Mouse (Mus musculus) heart, embryonic 14.5 days (tissue): ENCODE data around the gene P2ry4. TPM values are rescaled to one million over a fixed set of nuclear protein-coding genes. Genes with fewer than 3 reads are reported as not detected.

Source experiments
- ATAC-seq: fragments of 200-750 bp; cut with Nextera tagmentation; 2 replicates; pipeline ENCODE4 v1.8.0; 2017; ENCODE audit warnings: low read depth, moderate TSS enrichment; ENCODE audit not compliant: insufficient number of reproducible peaks, insufficient read depth, low FRiP score
- H3K27ac ChIP-seq, 2 experiments: fragments of 200-500 bp in 1 of 2; fragments of 300-500 bp in 1 of 2; sonication (generic) in 1 of 2; replicated peaks in 1 of 2; 2 replicates each; pipeline ENCODE4 v1.5.1; 2012 to 2014; ENCODE audit warnings: low read depth in 2 of 2, low read length in 2 of 2, control low read depth in 1 of 2, mild to moderate bottlenecking in 1 of 2, mixed read lengths in 1 of 2; ENCODE audit not compliant: control insufficient read depth in 1 of 2, insufficient read depth in 1 of 2
- H3K27me3 ChIP-seq: fragments of 300-500 bp; sonication (generic); 2 replicates; pipeline ENCODE4 v1.6.1; 2014; ENCODE audit warnings: mild to moderate bottlenecking, low read length, control low read depth; ENCODE audit not compliant: control insufficient read depth, insufficient read depth
- H3K36me3 ChIP-seq: fragments of 300-500 bp; sonication (generic); 2 replicates; pipeline ENCODE4 v1.6.1; 2014; ENCODE audit warnings: mild to moderate bottlenecking, control low read depth, low read length, mixed read lengths; ENCODE audit not compliant: control insufficient read depth, insufficient read depth
- H3K4me1 ChIP-seq, 2 experiments: fragments of 200-500 bp in 1 of 2; fragments of 300-500 bp in 1 of 2; sonication (generic) in 1 of 2; 2 replicates each; pipeline ENCODE4 v1.6.1; 2012 to 2014; ENCODE audit warnings: low read length in 2 of 2, control low read depth in 1 of 2, mixed read lengths in 1 of 2; ENCODE audit not compliant: control insufficient read depth in 2 of 2, insufficient read depth in 2 of 2
- H3K4me2 ChIP-seq: fragments of 300-500 bp; sonication (generic); 2 replicates; pipeline ENCODE4 v1.6.1; 2014; ENCODE audit warnings: mild to moderate bottlenecking, low read length
- H3K4me3 ChIP-seq, 2 experiments: fragments of 200-500 bp in 1 of 2; fragments of 300-500 bp in 1 of 2; sonication (generic) in 1 of 2; 2 replicates each; pipeline ENCODE4 v1.5.1; 2012 to 2014; ENCODE audit warnings: low read length in 2 of 2, mild to moderate bottlenecking in 2 of 2, control low read depth in 1 of 2, low read depth in 1 of 2, moderate library complexity in 1 of 2; ENCODE audit not compliant: control insufficient read depth in 1 of 2, insufficient read depth in 1 of 2
- H3K9ac ChIP-seq: fragments of 300-500 bp; sonication (generic); 2 replicates; pipeline ENCODE4 v1.6.1; 2014; ENCODE audit warnings: mild to moderate bottlenecking, low read length
- H3K9me3 ChIP-seq: fragments of 300-500 bp; sonication (generic); 2 replicates; pipeline ENCODE4 v1.6.1; 2016; ENCODE audit warnings: low read length, control low read depth; ENCODE audit not compliant: control insufficient read depth
- WGBS: fragments of 180-500 bp; shearing (Covaris S2); extraction: QIAGEN DNeasy Blood & Tissue Kit; methylation state at CpG from one replicate; pipeline ENCODE4 v1.1.7; 2014; 5-methylcytosine and 5-hydroxymethylcytosine counted together
- polyA plus RNA-seq: library from polyadenylated mRNA; unstranded; fragments of >200 nt; fragmentation: Nextera tagmentation; extraction: Ambion mirVana; gene quantifications from 2 replicates; pipeline ENCODE4 v1.2.1, GENCODE M21; 2014

Gene P2ry4
- not detected in 2 replicates for polyA plus RNA-seq

DNA sequence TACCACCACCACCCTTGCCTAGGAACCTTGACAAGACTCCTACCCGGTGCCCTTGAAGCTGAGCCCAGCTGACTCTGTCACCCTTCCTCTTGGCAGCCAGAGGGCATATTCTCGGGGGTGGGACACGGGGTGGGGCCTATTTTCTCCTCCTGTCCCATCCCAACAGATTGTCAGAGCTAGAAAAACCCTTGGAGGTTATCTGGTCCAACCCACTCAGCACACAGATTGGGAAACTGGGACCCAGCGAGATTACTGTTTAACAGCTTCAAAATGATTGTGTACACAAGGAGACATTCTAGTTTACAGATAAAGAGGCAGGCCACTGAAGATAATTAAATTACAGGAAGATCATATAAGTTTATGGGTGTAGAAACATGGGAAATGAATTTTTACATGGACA is at the start of gene P2ry4:
TSS of gene P2ry4 (minus strand) at position 79 of the 400 bp plus-strand sequence.
- Histone ChIP-seq H3K9ac (no peak within 1 kb of the TSS), H3K27ac (no peak within 1 kb of the TSS), H3K27me3 (no peaks in the 10 kb centered on the region), H3K4me1 (no peaks in the 10 kb centered on the region), H3K4me2 (no peak within 1 kb of the TSS), H3K4me3 (no peak within 1 kb of the TSS), H3K9me3 (no peaks in the 10 kb centered on the region), H3K36me3 (no peaks in the 10 kb centered on the region)
- no peak for ATAC-seq
- 36% methylated on average over 4 of the region's 4 CpGs for WGBS

DNA sequence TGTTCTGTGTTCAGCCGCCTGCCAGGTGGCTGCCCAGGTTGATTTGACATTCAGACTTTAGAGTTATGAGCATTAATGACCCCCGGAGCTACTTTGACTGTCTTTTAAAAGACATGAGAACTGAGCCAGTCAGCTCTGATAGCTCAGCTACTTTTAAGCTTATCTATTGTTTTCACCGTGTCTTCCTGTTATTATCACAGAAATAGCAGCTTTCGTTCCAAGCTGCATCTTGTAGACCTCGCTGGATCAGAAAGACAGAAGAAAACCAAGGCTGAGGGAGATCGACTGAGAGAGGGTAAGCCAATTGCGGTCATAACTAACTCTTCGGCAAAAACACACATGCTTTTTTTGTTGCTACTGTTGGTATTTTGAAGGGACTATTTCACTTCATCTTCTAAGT is 43.8 kb upstream of the P2ry4 start:
- Histone ChIP-seq H3K36me3 (peaks cover 69% of the 10 kb centered on the region), H3K4me2 (no peak overlapping the region), H3K4me3 (no peak overlapping the region), H3K27ac (no peak overlapping the region), H3K4me1 (no peaks in the 10 kb centered on the region), H3K27me3 (no peaks in the 10 kb centered on the region), H3K9ac (no peak overlapping the region), H3K9me3 (no peaks in the 10 kb centered on the region)
- WGBS = 81% methylated on average over 8 of the region's 8 CpGs
- no peak for ATAC-seq

DNA sequence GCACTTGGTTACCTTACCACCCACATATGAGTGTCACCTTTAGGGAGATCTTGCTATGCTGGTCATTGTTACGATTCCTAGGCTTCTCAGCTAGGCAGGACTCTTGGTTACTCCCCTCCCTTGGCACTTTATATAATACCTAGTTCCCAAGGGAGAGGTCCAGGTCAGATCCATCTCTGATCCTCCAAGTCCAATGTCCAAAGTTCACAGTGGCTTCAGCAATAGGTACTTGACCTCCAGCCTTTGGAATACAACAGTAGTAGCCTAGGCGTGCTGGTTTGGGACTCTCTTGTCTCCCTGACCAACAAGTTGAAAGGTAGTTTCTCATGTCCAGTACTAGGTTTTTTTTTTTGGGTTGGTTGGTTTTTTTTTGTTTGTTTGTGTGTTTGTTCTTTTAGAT is 34.4 kb upstream of the P2ry4 start:
- ATAC-seq = no peak

DNA sequence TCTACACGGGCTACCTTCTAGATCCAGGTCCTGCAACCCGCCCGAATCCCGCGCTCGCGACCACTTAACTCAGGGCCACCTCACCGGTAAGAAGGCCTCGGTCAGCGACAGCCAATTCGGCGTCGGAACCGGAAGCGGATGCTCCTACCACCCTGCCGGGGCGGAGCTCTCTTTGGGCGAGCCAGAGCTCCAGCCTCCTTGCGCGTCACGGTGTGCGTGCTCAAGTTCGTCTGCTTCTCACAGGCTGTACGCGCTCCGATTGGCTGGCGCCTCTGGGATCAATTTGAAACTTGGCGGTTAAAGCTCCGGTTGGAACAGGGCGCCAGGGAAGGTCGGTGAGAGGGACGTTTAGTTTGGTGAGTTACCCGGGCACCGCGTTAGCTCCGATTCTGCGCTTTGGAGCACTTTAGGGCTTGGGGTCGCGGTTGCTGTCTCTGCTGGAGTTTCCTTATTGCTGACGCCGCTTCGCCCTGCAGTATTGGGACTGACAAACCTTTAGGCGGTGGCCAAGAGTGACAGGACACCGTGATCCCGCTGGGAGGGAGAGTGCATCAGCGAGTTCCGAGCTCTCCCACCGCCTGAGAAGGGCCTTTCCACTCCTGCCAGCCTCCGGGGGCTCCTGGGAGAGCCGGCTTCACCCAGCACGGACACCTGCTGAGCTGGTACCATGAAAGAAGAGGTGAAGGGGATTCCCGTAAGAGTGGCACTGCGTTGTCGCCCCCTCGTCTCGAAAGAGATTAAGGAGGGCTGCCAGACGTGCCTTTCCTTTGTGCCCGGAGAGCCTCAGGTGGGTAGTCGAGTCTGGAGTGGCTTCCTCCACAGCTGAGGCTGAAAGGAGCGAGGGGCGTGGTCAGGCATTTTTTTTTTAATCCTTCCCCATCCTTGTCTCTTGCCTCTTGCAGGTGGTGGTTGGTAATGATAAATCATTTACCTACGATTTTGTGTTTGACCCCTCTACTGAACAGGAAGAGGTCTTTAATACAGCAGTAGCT is 31.4 kb upstream of the P2ry4 start, which contains the start of gene Pdzd11:
TSS of gene Pdzd11 (minus strand) at position 767 of the 992 bp plus-strand sequence.
- peaks cover 2 to 4% of the 10 kb centered on the region in 2 experiments; a peak in 2 of 4 replicates for H3K4me1 ChIP-seq
- peak within 1 kb of the TSS; percentile 54 to 86 for H3K4me3 ChIP-seq
- WGBS = 13% methylated on average over 61 of the region's 62 CpGs
- no peaks in the 10 kb centered on the region for H3K9me3 ChIP-seq
- H3K27me3 ChIP-seq = no peaks in the 10 kb centered on the region
- H3K4me2 ChIP-seq = peak within 1 kb of the TSS; percentile 77
- H3K36me3 ChIP-seq = peaks cover 20% of the 10 kb centered on the region
- H3K9ac ChIP-seq = peak within 1 kb of the TSS; percentile 79
- ATAC-seq = peak; percentile 99
- H3K27ac ChIP-seq = peak within 1 kb of the TSS; percentile 82 to 84

More for the DNA sequence above, 34.4 kb upstream of the P2ry4 start:
- Histone ChIP-seq H3K4me1 (peaks cover 2 to 4% of the 10 kb centered on the region in 2 experiments; a peak in 2 of 4 replicates), H3K4me3 (no peak overlapping the region), H3K27me3 (no peaks in the 10 kb centered on the region), H3K27ac (no peak overlapping the region), H3K9ac (no peak overlapping the region), H3K36me3 (peaks cover 8% of the 10 kb centered on the region), H3K9me3 (no peaks in the 10 kb centered on the region), H3K4me2 (no peak overlapping the region)
- WGBS = 91% methylated on average over 2 of the region's 2 CpGs

DNA sequence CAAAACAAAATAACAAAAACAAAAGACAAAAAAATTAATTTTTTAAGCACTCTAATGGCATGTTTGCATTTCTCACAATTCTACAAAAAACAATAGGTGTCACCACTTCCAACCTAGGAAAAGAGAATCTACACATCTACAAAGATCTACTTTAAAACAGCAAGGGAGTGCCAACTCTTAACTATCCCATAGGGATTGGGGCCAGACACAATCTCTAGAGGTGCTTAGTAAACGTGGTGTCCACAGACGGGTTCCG is 30.8 kb upstream of the P2ry4 start, which contains the start of gene Kif4:
TSS of gene Kif4 (plus strand) at position 192 of the 256 bp plus-strand sequence.
- no peak for ATAC-seq
- no peaks in the 10 kb centered on the region for H3K9me3 ChIP-seq
- peak within 1 kb of the TSS; percentile 54 to 86 for H3K4me3 ChIP-seq
- 16% methylated on average over 3 of the region's 3 CpGs for WGBS
- H3K9ac ChIP-seq = peak within 1 kb of the TSS; percentile 79
- peak within 1 kb of the TSS; percentile 77 for H3K4me2 ChIP-seq
- H3K27ac ChIP-seq = peak within 1 kb of the TSS; percentile 82 to 84
- H3K36me3 ChIP-seq = peaks cover 20% of the 10 kb centered on the region
- peaks cover 2 to 4% of the 10 kb centered on the region in 2 experiments; a peak in 2 of 4 replicates for H3K4me1 ChIP-seq
- no peaks in the 10 kb centered on the region for H3K27me3 ChIP-seq

DNA sequence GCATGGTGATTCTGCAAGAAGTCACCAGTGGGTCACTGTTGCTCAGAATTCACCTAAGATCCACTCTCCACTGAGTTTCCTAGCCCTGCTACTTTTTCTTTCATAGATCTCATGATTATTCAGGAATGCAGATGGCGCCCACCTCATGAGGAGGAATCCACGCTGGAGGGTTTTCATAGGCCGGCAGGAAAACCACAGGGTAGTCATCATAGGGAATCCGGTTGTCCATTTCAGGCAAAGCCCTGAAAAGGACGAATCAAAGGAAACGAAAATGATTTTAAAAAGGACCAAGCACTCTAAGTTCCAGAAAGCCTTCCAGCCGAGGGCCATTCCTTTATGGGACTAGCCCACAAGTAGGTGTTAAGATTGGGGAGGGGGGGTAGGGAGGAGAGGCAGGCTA is 30.5 kb upstream of the P2ry4 start:
- Histone ChIP-seq H3K36me3 (peaks cover 20% of the 10 kb centered on the region), H3K27ac (no peak overlapping the region), H3K9ac (peak overlapping the region; percentile 79), H3K4me3 (peak overlapping the region; percentile 54 to 86), H3K4me1 (peaks cover 2 to 4% of the 10 kb centered on the region in 2 experiments; a peak in 2 of 4 replicates), H3K9me3 (no peaks in the 10 kb centered on the region), H3K27me3 (no peaks in the 10 kb centered on the region), H3K4me2 (peak overlapping the region; percentile 77)
- 42% methylated on average over 7 of the region's 7 CpGs for WGBS
- ATAC-seq = no peak

DNA sequence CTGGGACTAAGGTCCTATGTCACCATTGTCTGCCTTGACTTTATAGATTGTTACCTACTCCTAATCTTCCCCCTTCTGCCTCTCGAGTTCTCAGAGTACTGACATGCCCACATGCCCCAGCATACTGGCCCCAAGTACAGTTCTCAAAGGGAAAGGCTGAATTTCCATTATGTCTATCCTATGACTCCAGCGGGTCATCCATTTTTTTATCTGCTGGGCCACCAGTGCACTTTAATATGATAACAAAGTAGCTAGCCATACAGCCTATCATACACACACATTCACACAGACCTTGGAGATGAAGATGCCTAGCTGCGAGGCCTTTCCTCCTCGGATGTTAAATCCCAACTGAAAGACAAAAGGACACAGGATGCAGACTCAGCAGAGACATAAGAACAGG is 29.6 kb upstream of the P2ry4 start:
- Histone ChIP-seq H3K9ac (no peak overlapping the region), H3K27me3 (no peaks in the 10 kb centered on the region), H3K27ac (no peak overlapping the region), H3K4me2 (no peak overlapping the region), H3K36me3 (peaks cover 20% of the 10 kb centered on the region), H3K4me1 (peaks cover 2 to 4% of the 10 kb centered on the region in 2 experiments; a peak in 2 of 4 replicates), H3K9me3 (no peaks in the 10 kb centered on the region), H3K4me3 (no peak overlapping the region)
- WGBS = 87% methylated on average over 4 of the region's 4 CpGs
- ATAC-seq = no peak
